Comparison of ENCODE assay signal across 8 mouse cellular contexts in the genomic region with DNA sequence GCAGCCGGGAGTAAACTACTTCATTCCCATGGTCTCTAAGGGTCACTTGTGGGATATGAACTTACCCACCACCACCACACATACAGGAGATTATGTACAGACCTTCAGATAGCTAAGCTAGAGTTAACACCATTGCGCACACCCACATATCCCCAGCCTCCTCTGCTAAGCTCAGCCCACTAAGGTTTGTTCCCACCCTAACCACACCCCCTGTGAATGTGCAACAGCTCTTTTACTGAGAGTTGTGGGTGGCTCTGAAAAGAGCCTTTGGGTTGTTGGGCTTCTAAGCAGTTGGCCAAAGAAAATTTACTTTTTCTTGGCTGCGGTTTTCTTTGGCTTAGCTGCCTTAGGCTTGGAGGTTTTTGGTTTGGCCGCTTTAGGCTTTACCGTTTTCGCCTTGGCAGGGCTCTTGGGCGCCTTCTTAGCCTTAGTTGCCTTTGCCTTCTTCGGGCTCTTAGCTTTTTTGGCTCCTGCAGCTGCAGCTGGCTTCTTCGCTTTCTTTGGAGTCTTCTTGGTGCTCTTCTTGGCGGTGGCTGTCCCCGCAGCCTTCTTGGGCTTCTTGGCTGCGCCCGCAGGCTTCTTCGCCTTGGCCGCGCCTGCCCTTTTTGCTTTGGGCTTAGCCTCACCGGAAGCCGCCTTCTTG. TPM values are rescaled to one million over a fixed set of nuclear protein-coding genes. Genes with fewer than 3 reads are reported as not detected.
DNase-seq lines count a peak whose midpoint lies in the region; ATAC-seq and TF ChIP-seq lines count a peak whose summit lies in the region.

No protein-coding gene starts in this region.

- peak; percentile 71 for DNase-seq in WW6 (ENCODE audit: low read depth, low spot score)
- peak; percentile 64 to 76 for DNase-seq in cerebellum, postnatal 10 days
- DNase-seq in gastrocnemius, adult 2 months, result peak; percentile 69
- peak; percentile 86 for DNase-seq in hindbrain, postnatal 0 days (ENCODE audit: low spot score)
- peak; percentile 40 to 79 for DNase-seq in left cerebral cortex, adult 8-10 months (ENCODE audit: low spot score in 2 of 2)
- peak; percentile 67 to 75 for DNase-seq in right cerebral cortex, adult 2 months (ENCODE audit: low spot score in 2 of 2)
- DNase-seq in urinary bladder, postnatal 36 days (ENCODE audit: low spot score in 2 of 2), result peak; percentile 68 to 75

- intact Hi-C loops in gastrocnemius, adult 2 months (cut with DNase I), result loop anchor here (2.0 to 5.0 kb wide), 6 partner anchors 39 to 1579 kb away; a partner anchor contains a TSS

- ATAC-seq in hindbrain, postnatal 0 days, result peak; percentile 90
- ATAC-seq in megakaryocyte, adult 5-6 weeks (ENCODE audit: poor library complexity, severe bottlenecking), result peak; percentile 65

- no peaks in the 10 kb centered on the region for H3K27me3 ChIP-seq in hindbrain, postnatal 0 days (ENCODE audit: insufficient read depth, low read length)

- H3K4me2 ChIP-seq in hindbrain, postnatal 0 days (ENCODE audit: low read depth, low read length), result peak overlapping the region; percentile 92

- peak overlapping the region; percentile 92 for H3K27ac ChIP-seq in gastrocnemius, adult 2 months
- peak overlapping the region; percentile 95 for H3K27ac ChIP-seq in hindbrain, postnatal 0 days

- H3K9me3 ChIP-seq in hindbrain, postnatal 0 days (ENCODE audit: low read length), result no peaks in the 10 kb centered on the region

- peaks cover 3% of the 10 kb centered on the region; the same call in 1 of the 2 replicates for H3K4me1 ChIP-seq in hindbrain, postnatal 0 days (ENCODE audit: insufficient read depth, low read length)

- WGBS in hindbrain, postnatal 0 days, result 0% methylated on average over 18 of the region's 18 CpGs

- no peaks in the 10 kb centered on the region for H3K36me3 ChIP-seq in hindbrain, postnatal 0 days (ENCODE audit: insufficient read depth, low read length)

- no peak for TF ChIP-seq CTCF in gastrocnemius, adult 2 months (IDR thresholded peaks at IDR 0.05)
- TF ChIP-seq CTCF in hindbrain, postnatal 0 days (IDR thresholded peaks at IDR 0.05; ENCODE audit: low read depth), result no peak

- H3K4me3 ChIP-seq in gastrocnemius, adult 2 months, result peak overlapping the region; percentile 89
- peak overlapping the region; percentile 59 for H3K4me3 ChIP-seq in hindbrain, postnatal 0 days (ENCODE audit: low read length)

- peak overlapping the region; percentile 72 for H3K9ac ChIP-seq in hindbrain, postnatal 0 days (replicated peaks; ENCODE audit: low read length)

RNA-seq across cellular contexts. Expression of a gene that starts 0.7 kb away (rescaled TPM):
- 10 to 100 TPM; 29.1 to 34.0 TPM for total RNA-seq in gastrocnemius, adult 2 months (2021)
- 281 and 348 TPM in 2 replicates for total RNA-seq in hindbrain, postnatal 0 days (2014; rRNA removed)
- polyA plus RNA-seq in hindbrain, postnatal 0 days (2015; fragmentation: Nextera tagmentation; extraction: Ambion mirVana), result 20.1 and 21.9 TPM in 2 replicates
- total RNA-seq in left cerebral cortex, adult 8-10 months (2022), result 10 to 100 TPM; 61.9 to 65.4 (median 62.5) TPM
- 408 and 475 TPM in 2 replicates for total RNA-seq in megakaryocyte, adult 5-6 weeks (2015)
- total RNA-seq in megakaryocyte, adult 5-6 weeks (2017), result 457 and 467 TPM in 2 replicates

RNA-seq across cellular contexts. Expression of a gene that starts 0.7 kb away (rescaled TPM):
- 10 to 100 TPM; 10.8 to 17.5 TPM for total RNA-seq in gastrocnemius, adult 2 months (2021)
- 262 and 304 TPM in 2 replicates for total RNA-seq in hindbrain, postnatal 0 days (2014; rRNA removed)
- polyA plus RNA-seq in hindbrain, postnatal 0 days (2015; fragmentation: Nextera tagmentation; extraction: Ambion mirVana), result 0.30 and 0.41 TPM in 2 replicates
- 1 to 10 TPM; 5.5 to 9.6 (median 7.2) TPM for total RNA-seq in left cerebral cortex, adult 8-10 months (2022)
- total RNA-seq in megakaryocyte, adult 5-6 weeks (2015), result 15.1 and 16.4 TPM in 2 replicates
- 110 and 115 TPM in 2 replicates for total RNA-seq in megakaryocyte, adult 5-6 weeks (2017)

RNA-seq across cellular contexts. Expression of a gene that starts 40.3 kb away (rescaled TPM):
- total RNA-seq in gastrocnemius, adult 2 months (2021), result 10 to 100 TPM; 31.0 to 36.0 TPM
- 1,614 and 2,187 TPM in 2 replicates for total RNA-seq in hindbrain, postnatal 0 days (2014; rRNA removed)
- polyA plus RNA-seq in hindbrain, postnatal 0 days (2015; fragmentation: Nextera tagmentation; extraction: Ambion mirVana), result 36.9 and 39.6 TPM in 2 replicates
- total RNA-seq in left cerebral cortex, adult 8-10 months (2022), result 100 to 1,000 TPM; 126 to 155 (median 139) TPM
- total RNA-seq in megakaryocyte, adult 5-6 weeks (2015), result 655 and 672 TPM in 2 replicates
- 1,182 and 1,443 TPM in 2 replicates for total RNA-seq in megakaryocyte, adult 5-6 weeks (2017)

RNA-seq across cellular contexts. Expression of a gene that starts 46.1 kb away (rescaled TPM):
- 1 to 10 TPM; 2.0 to 3.0 TPM for total RNA-seq in gastrocnemius, adult 2 months (2021)
- total RNA-seq in hindbrain, postnatal 0 days (2014; rRNA removed), result 173 and 207 TPM in 2 replicates
- 0.96 and 1.4 TPM in 2 replicates for polyA plus RNA-seq in hindbrain, postnatal 0 days (2015; fragmentation: Nextera tagmentation; extraction: Ambion mirVana)
- total RNA-seq in left cerebral cortex, adult 8-10 months (2022), result 10 to 100 TPM in 2 of 4 experiments, 1 to 10 TPM in 2; 8.9 to 11.8 (median 10.0) TPM
- 150 and 159 TPM in 2 replicates for total RNA-seq in megakaryocyte, adult 5-6 weeks (2015)
- 86.3 and 96.3 TPM in 2 replicates for total RNA-seq in megakaryocyte, adult 5-6 weeks (2017)

RNA-seq across cellular contexts. Expression of a gene that starts 47.5 kb away (rescaled TPM):
- total RNA-seq in gastrocnemius, adult 2 months (2021), result 1 to 10 TPM; 1.0 to 1.3 TPM
- total RNA-seq in hindbrain, postnatal 0 days (2014; rRNA removed), result 636 and 885 TPM in 2 replicates
- polyA plus RNA-seq in hindbrain, postnatal 0 days (2015; fragmentation: Nextera tagmentation; extraction: Ambion mirVana), result 0.69 TPM in 1 of 2 replicates, not detected in the other
- total RNA-seq in left cerebral cortex, adult 8-10 months (2022), result 1 to 10 TPM; 1.3 to 6.6 (median 3.8) TPM
- total RNA-seq in megakaryocyte, adult 5-6 weeks (2015), result 3.2 and 3.6 TPM in 2 replicates
- 93.7 and 99.2 TPM in 2 replicates for total RNA-seq in megakaryocyte, adult 5-6 weeks (2017)

Comparison
In these comparisons a context has a peak if more than half of its experiments do, and no peak if none do; other contexts are left out.
1. Peak in every context shown above with its lines: DNase-seq, ATAC-seq, H3K4me3 ChIP-seq and H3K27ac ChIP-seq.
2. RNA of a gene that starts 40.3 kb away (total RNA-seq): 1,614 to 2,187 TPM in hindbrain, postnatal 0 days and 655 to 1,443 TPM in megakaryocyte, adult 5-6 weeks; 126 to 155 TPM in left cerebral cortex, adult 8-10 months and 31.0 to 36.0 TPM in gastrocnemius, adult 2 months; every median in the first group is over 4 times any median in the second.